Mouse (Mus musculus) lung, embryonic 15.5 days (tissue): ENCODE data around the gene Hemk1. TPM values are rescaled to one million over a fixed set of nuclear protein-coding genes. Genes with fewer than 3 reads are reported as not detected.

Source experiments
- ATAC-seq: fragments of 200-750 bp; cut with Nextera tagmentation; 2 replicates; pipeline ENCODE4 v1.8.0; 2017; ENCODE audit warnings: moderate number of reproducible peaks, borderline replicate concordance; ENCODE audit not compliant: low FRiP score, low TSS enrichment; ENCODE audit errors: extremely low read depth
- H3K27ac ChIP-seq: fragments of 300-500 bp; sonication (generic); 2 replicates; pipeline ENCODE4 v1.5.1; 2015; ENCODE audit warnings: moderate library complexity, mild to moderate bottlenecking, inconsistent platforms
- H3K27me3 ChIP-seq: fragments of 300-500 bp; sonication (generic); 2 replicates; pipeline ENCODE4 v1.6.1; 2015; ENCODE audit warnings: inconsistent platforms
- H3K36me3 ChIP-seq: fragments of 300-500 bp; sonication (generic); 2 replicates; pipeline ENCODE4 v1.6.1; 2015; ENCODE audit warnings: inconsistent platforms
- H3K4me1 ChIP-seq: fragments of 300-500 bp; sonication (generic); 2 replicates; pipeline ENCODE4 v1.6.1; 2015; ENCODE audit warnings: inconsistent platforms
- H3K4me2 ChIP-seq: fragments of 300-500 bp; sonication (generic); 2 replicates; pipeline ENCODE4 v1.6.1; 2015; ENCODE audit warnings: inconsistent platforms, mild to moderate bottlenecking, moderate library complexity
- H3K4me3 ChIP-seq: fragments of 300-500 bp; sonication (generic); 2 replicates; pipeline ENCODE4 v1.5.1; 2015; ENCODE audit warnings: mild to moderate bottlenecking, inconsistent platforms
- H3K9ac ChIP-seq: fragments of 300-500 bp; sonication (generic); 2 replicates; pipeline ENCODE4 v1.6.1; 2015; ENCODE audit warnings: inconsistent platforms
- H3K9me3 ChIP-seq: fragments of 300-500 bp; sonication (generic); 2 replicates; pipeline ENCODE4 v1.6.1; 2016; ENCODE audit warnings: inconsistent platforms
- WGBS: fragments of 180-500 bp; shearing (Covaris S2); methylation state at CpG from one replicate; pipeline ENCODE4 v1.1.7; 2015; 5-methylcytosine and 5-hydroxymethylcytosine counted together
- polyA plus RNA-seq: library from polyadenylated mRNA; unstranded; fragments of >200 nt; fragmentation: Nextera tagmentation; extraction: Ambion mirVana; gene quantifications from 2 replicates; pipeline ENCODE4 v1.2.1, GENCODE M21; 2015

The Hemk1 gene
- polyA plus RNA-seq, 1 experiment from 2014 or later: 11.4 TPM

- no peak for ATAC-seq
- peaks cover 8% of the 10 kb centered on the region; the same call in 1 of the 2 replicates for H3K36me3 ChIP-seq
- peak overlapping the region; percentile 29; the same call in 1 of the 2 replicates for H3K4me2 ChIP-seq
- peaks cover 49% of the 10 kb centered on the region for H3K4me1 ChIP-seq
- peak overlapping the region; percentile 92 for H3K27ac ChIP-seq
- H3K9ac ChIP-seq: no peak overlapping the region
- H3K9me3 ChIP-seq: no peaks in the 10 kb centered on the region
- 37% methylated on average over 13 of the region's 13 CpGs for WGBS
- H3K4me3 ChIP-seq: no peak overlapping the region
- no peaks in the 10 kb centered on the region for H3K27me3 ChIP-seq
These were observed 32.3 kb downstream of the Hemk1 start for GRCm38 (mm10) chr9:107305601-107306542.

- no peaks in the 10 kb centered on the region for H3K27me3 ChIP-seq
- no peak overlapping the region for H3K4me3 ChIP-seq
- ATAC-seq: no peak
- no peak overlapping the region for H3K9ac ChIP-seq
- H3K36me3 ChIP-seq: peaks cover 16% of the 10 kb centered on the region; the same call in 1 of the 2 replicates
- H3K4me2 ChIP-seq: no peak overlapping the region
- H3K4me1 ChIP-seq: peaks cover 49% of the 10 kb centered on the region
- H3K9me3 ChIP-seq: no peaks in the 10 kb centered on the region
- 68% methylated on average over 4 of the region's 4 CpGs for WGBS
- peak overlapping the region; percentile 92 for H3K27ac ChIP-seq
These were observed 33.1 kb downstream of the Hemk1 start for GRCm38 (mm10) chr9:107305012-107305411.

- Histone ChIP-seq H3K4me3 (no peak overlapping the region), H3K36me3 (peaks cover 16% of the 10 kb centered on the region; the same call in 1 of the 2 replicates), H3K4me2 (no peak overlapping the region), H3K27me3 (no peaks in the 10 kb centered on the region), H3K9ac (no peak overlapping the region), H3K4me1 (peaks cover 49% of the 10 kb centered on the region), H3K9me3 (no peaks in the 10 kb centered on the region), H3K27ac (no peak overlapping the region)
- 94% methylated on average over 3 of the region's 3 CpGs for WGBS
- no peak for ATAC-seq
These were observed 33.8 kb downstream of the Hemk1 start for GRCm38 (mm10) chr9:107304383-107304782.

GRCm38 (mm10) chr9:107303900-107304299 is 34.2 kb downstream of the Hemk1 start:
- Histone ChIP-seq H3K36me3 (peaks cover 16% of the 10 kb centered on the region; the same call in 1 of the 2 replicates), H3K27ac (no peak overlapping the region), H3K27me3 (no peaks in the 10 kb centered on the region), H3K4me3 (no peak overlapping the region), H3K9me3 (no peaks in the 10 kb centered on the region), H3K4me1 (peaks cover 53% of the 10 kb centered on the region), H3K4me2 (no peak overlapping the region), H3K9ac (no peak overlapping the region)
- ATAC-seq: no peak
- WGBS: 82% methylated on average over 5 of the region's 5 CpGs

GRCm38 (mm10) chr9:107303121-107303820 is 34.9 kb downstream of the Hemk1 start:
- Histone ChIP-seq H3K36me3 (peaks cover 16% of the 10 kb centered on the region; the same call in 1 of the 2 replicates), H3K4me3 (no peak overlapping the region), H3K27ac (peak overlapping the region; percentile 43), H3K9me3 (no peaks in the 10 kb centered on the region), H3K9ac (no peak overlapping the region), H3K4me1 (peaks cover 55% of the 10 kb centered on the region), H3K27me3 (no peaks in the 10 kb centered on the region), H3K4me2 (no peak overlapping the region)
- no peak for ATAC-seq
- 64% methylated on average over 9 of the region's 9 CpGs for WGBS

- Histone ChIP-seq H3K9ac (no peak overlapping the region), H3K27ac (peak overlapping the region; percentile 43), H3K4me2 (no peak overlapping the region), H3K4me1 (peaks cover 55% of the 10 kb centered on the region), H3K27me3 (no peaks in the 10 kb centered on the region), H3K4me3 (no peak overlapping the region), H3K36me3 (peaks cover 16% of the 10 kb centered on the region; the same call in 1 of the 2 replicates), H3K9me3 (no peaks in the 10 kb centered on the region)
- ATAC-seq: no peak
- WGBS: 49% methylated on average over 7 of the region's 7 CpGs
These were observed 35.6 kb downstream of the Hemk1 start for GRCm38 (mm10) chr9:107302592-107302991.

- no peak for ATAC-seq
- H3K4me3 ChIP-seq: no peak overlapping the region
- H3K27me3 ChIP-seq: no peaks in the 10 kb centered on the region
- H3K27ac ChIP-seq: peak overlapping the region; percentile 43
- H3K4me2 ChIP-seq: no peak overlapping the region
- H3K9ac ChIP-seq: no peak overlapping the region
- H3K36me3 ChIP-seq: peaks cover 16% of the 10 kb centered on the region; the same call in 1 of the 2 replicates
- H3K4me1 ChIP-seq: peaks cover 51% of the 10 kb centered on the region
- 73% methylated on average over 17 of the region's 17 CpGs for WGBS
- no peaks in the 10 kb centered on the region for H3K9me3 ChIP-seq
These were observed 36.4 kb downstream of the Hemk1 start for GRCm38 (mm10) chr9:107301554-107302331.

- H3K4me1 ChIP-seq: peaks cover 47% of the 10 kb centered on the region
- WGBS: 88% methylated on average over 30 of the region's 30 CpGs
- H3K4me2 ChIP-seq: no peak overlapping the region
- no peak overlapping the region for H3K9ac ChIP-seq
- no peak for ATAC-seq
- no peak overlapping the region for H3K27ac ChIP-seq
- no peaks in the 10 kb centered on the region for H3K9me3 ChIP-seq
- no peaks in the 10 kb centered on the region for H3K27me3 ChIP-seq
- no peak overlapping the region for H3K4me3 ChIP-seq
- H3K36me3 ChIP-seq: peaks cover 16% of the 10 kb centered on the region; the same call in 1 of the 2 replicates
These were observed 37.8 kb downstream of the Hemk1 start for GRCm38 (mm10) chr9:107300224-107300973.

GRCm38 (mm10) chr9:107299783-107300182 is 38.4 kb downstream of the Hemk1 start:
- Histone ChIP-seq H3K27me3 (no peaks in the 10 kb centered on the region), H3K4me2 (0 out of 2 replicates have a peak overlapping the region, but pooled peaks have one; percentile 92), H3K9ac (no peak overlapping the region), H3K4me1 (peaks cover 44% of the 10 kb centered on the region), H3K36me3 (peaks cover 16% of the 10 kb centered on the region; the same call in 1 of the 2 replicates), H3K9me3 (no peaks in the 10 kb centered on the region), H3K27ac (no peak overlapping the region), H3K4me3 (no peak overlapping the region)
- no peak for ATAC-seq
- WGBS: 84% methylated on average over 7 of the region's 7 CpGs

GRCm38 (mm10) chr9:107298876-107299275 is 39.3 kb downstream of the Hemk1 start:
- 59% methylated on average over 6 of the region's 6 CpGs for WGBS
- Histone ChIP-seq H3K4me3 (peak overlapping the region; percentile 74), H3K9me3 (no peaks in the 10 kb centered on the region), H3K27me3 (0 out of 2 replicates have a peak, but pooled peaks cover 2% of the 10 kb centered on the region), H3K36me3 (peaks cover 16% of the 10 kb centered on the region; the same call in 1 of the 2 replicates), H3K4me2 (peak overlapping the region; percentile 92), H3K9ac (no peak overlapping the region), H3K27ac (peak overlapping the region; percentile 85), H3K4me1 (peaks cover 48% of the 10 kb centered on the region)
- ATAC-seq: no peak
